Mouse (Mus musculus) left cerebral cortex, adult 8-10 months (tissue): ENCODE measurements around the gene 1700088E04Rik. TPM values are rescaled to one million over a fixed set of nuclear protein-coding genes. Genes with fewer than 3 reads are reported as not detected.

Experiments used
- DNase-seq, 2 experiments: peaks; one replicate each; pipeline ENCODE4 v3.0.0; 2022; ENCODE audit warnings: low spot score in 2 of 2
- total RNA-seq, 4 experiments: library from RNA; stranded (reverse); gene quantifications; 2 replicates each; pipeline ENCODE4 v1.2.4; 2022

1700088E04Rik gene
- total RNA-seq, 4 experiments from 2014 or later, result 10.1 to 14.4 (median 11.3) TPM

DNA sequence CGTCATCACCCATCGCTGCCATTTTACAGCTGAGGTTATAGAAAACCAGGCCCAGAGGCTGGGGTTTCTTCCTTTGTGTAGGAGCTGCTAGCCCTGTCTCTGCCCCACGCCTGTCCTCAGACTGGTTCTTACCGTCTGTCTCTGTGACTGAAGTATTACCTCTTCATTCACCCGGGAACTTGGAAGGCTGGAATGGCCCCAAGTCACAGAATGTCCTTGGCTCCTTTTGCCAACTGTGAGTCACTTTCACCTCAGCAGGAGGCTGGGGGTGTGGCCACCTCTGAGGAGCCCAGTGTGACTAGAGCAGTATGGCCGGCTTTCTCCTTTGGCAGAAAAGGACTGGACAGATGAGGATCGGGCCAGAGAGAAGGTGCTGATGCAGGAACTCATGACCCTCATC, 9.6 kb downstream of the 1700088E04Rik start:
- no peak for DNase-seq

DNA sequence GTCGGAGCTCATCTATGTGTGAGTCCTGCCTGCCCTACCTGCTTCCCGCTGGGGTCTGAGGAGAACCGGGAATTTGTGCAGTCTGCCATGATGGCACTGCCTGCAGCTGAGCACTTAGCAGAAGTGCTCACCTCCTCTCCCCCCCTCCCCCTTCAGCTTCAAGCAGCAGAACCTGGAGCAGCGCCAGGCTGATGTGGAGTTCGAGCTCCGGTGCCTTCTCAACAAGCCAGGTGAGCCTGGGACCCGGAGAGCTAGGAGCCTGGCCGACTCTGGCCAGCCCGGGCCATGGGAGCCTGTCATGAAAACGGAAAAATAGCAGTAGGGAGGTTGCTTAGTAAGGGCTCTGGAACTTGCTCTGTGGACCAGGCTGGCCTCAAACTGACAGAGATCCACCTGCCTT, 10.3 kb downstream of the 1700088E04Rik start:
- no peak for DNase-seq

DNA sequence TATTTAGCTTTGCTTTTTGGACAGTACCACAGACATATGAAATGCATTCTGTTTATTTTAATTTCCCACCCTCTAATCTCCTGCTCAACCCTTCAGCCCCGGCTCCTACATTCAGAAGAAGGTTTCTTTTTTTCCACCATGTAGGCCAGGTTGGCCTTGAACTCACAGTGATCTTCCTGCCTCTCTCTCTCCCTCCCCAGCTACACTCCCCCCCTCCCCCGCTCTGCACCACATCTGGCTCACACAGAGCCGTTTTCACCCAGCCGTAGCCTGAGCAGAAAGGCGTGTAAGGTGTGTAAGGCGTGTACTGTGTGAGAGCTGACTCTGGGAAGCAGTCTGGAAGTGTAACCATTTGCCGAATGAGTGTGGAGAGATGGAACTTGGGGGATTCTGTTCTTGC, 11.7 kb downstream of the 1700088E04Rik start:
- DNase-seq, result no peak

- DNase-seq, result no peak
These were observed 12.8 kb downstream of the 1700088E04Rik start for GRCm38 (mm10) chr15:79128208-79128607.

GRCm38 (mm10) chr15:79127101-79127500, 14.0 kb downstream of the 1700088E04Rik start:
- no peak for DNase-seq

DNA sequence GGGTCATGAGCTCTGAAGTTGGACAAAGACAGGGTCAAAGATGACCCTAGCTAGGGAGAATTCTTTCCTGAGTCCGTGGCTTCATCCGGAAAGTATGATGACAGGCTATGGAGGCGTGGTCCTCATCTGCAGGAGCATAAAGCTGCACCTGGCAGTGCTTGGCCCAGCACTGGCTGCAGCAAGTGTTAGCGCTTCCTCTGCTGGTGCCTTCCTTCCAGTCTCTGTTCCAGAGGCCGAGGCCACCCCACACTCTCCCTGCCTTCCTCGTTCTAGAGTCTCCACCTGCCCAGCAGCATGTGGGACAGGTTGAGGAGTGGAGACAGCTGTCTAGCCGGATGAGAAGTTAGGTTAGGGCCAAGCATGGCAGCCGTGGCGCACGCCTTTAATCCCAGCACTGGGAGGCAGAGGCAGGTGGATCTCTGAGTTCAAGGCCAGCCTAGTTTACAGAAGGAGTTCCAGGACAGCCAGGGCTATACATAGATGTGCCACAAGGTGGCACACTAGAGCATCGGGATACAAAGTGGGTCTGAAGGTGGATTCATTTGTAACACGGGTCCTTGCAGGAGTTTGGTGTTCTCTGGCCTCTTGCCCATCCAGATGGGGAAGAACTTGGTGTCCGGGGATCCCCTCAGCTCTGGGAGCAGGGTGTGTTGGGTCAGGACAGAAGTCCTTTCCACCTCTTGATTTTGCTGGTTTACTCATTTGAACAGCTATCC, 14.7 kb downstream of the 1700088E04Rik start:
- peak in 1 of 2 experiments; percentile 47 for DNase-seq

- DNase-seq, result no peak
These were observed 16.6 kb downstream of the 1700088E04Rik start for GRCm38 (mm10) chr15:79124331-79124875.

DNA sequence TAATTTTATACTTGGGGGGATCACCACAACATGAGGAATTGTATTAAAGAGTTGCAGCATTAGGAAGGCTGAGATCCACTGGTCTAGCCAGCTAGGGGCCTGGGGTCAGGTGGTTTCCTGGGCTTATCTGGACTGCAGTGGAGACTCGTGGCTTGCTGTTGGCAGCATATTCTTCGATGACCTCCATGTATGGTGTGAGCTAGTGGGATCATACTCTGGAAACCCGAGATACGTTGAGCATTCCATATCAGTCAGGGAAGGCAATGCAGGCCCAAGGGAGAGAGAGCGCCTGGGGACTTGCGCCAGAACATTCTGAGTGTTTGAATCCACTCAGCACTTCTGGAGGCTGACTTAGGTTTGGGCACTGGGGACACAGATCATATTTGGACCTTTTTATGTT, 17.3 kb downstream of the 1700088E04Rik start:
- no peak for DNase-seq

DNA sequence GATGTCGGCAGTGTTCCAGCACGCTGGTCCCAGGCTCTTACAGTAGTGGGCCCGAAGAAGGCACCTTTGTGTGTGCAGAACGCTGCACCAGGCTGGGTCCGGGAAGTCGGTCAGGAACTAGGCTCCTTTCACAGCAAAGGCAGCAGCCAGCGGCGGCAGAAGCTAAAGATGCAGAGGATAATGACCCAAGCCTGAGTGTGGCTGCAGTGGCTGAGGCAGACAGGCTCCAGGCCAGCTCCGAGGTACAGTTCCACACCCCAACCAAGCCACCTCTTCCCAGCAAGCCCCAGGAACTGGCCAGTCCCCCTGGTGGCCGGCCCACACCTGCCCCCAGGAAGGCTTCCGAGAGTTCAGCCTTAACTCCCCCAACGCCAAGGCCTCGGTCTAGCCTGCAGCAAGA, 18.5 kb downstream of the 1700088E04Rik start:
- DNase-seq, result no peak

DNA sequence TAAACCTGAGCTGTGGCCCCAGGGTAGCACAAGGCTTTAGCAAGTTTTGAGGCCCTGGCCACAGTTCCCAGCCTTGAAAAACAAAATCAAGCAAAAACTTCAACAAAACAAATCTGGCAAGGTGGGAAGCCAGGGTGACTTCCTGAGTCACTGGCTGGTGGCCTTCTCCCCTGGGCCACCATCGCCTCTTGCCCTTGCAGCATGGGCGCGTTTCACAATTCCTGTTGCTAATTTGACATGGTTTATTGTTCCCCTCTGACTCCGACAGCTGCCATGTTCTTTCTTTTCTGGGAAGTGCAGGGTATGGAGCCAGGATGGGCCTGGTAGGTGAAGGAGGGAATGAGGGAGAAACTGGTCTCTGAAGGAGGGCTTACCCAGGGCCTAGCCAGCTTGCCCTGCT, 18.9 kb downstream of the 1700088E04Rik start:
- DNase-seq, result no peak

DNA sequence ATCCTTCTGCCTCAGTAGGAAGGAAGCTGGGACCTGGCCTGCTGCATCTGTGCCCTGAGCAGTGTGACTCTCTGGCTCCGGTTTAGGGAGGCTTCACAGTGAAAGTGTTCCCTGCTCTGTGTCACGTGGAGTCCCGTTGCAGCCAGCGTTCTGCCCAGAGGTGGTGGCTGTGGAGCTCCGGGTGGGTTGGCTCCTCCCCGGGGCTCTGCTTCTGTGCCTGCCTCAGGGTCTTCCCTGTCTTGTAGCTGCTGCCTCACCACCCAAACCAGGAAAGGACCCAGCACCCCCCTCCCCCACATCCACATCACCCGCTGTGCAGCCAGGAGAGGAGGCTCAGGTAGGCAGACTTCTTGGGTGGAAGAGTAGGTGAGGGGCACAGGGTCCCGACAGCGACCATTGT, 21.6 kb downstream of the 1700088E04Rik start:
- DNase-seq, result no peak

DNA sequence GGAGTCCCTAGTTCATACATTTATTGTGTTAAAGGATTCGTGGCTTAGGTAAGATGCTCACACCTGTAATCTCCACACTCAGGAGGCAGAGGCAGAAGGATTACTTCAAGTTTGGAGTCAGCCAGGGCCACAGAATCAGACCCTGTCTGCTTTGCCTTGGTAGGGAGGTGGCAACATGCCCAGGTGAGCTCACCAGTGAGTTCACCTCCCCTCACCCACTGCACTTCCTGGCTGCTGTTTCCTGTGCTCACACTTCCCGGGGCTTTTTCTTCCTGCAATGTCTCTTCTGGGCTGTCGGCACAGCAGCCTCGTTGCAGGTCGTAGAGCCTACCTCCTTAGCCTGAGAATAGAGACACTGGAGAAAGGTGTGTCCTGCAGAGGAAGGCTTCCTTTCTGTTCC, 25.8 kb downstream of the 1700088E04Rik start:
- DNase-seq, result no peak

DNA sequence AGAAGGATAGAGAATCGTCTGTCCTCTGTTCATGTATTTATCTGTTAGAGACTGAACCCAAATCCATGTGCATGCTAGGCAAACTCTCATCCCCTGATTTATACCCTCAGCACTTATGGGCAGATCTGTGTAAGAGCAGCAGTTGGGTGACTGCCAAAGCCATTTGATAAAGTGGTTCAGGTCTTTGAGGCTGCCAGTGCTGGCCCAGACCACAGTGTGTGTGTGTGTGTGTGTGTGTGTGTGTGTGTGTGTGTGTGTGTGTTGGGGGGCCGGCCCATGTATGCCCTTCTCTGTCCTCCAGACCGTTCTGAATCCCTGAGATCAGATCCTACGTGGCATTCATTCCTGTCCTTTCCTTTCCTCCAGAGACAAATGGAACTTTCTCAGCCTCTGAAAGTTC, 29.3 kb downstream of the 1700088E04Rik start:
- no peak for DNase-seq

- DNase-seq, result no peak
These were observed 30.5 kb downstream of the 1700088E04Rik start for GRCm38 (mm10) chr15:79110528-79110927.

DNA sequence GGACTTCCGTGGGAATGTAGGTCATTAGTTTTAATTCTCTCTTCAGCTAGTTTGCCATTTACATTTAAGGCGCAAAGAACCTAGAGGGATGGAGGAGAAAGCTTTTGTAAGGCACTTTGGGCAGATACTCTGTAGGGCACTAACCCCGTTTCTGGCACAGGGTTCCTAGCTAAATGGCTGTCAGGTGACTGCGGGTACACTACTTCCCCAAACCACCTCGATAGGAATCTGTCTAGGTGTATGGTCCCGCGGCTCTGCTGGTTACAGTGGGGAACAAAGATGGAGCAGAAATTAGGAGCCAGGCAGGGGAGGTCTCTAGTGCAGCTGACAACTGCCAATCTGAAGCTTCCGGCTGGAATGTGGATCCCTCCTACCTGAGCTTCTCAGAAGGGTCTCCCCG, 31.0 kb downstream of the 1700088E04Rik start:
- DNase-seq, result no peak

DNA sequence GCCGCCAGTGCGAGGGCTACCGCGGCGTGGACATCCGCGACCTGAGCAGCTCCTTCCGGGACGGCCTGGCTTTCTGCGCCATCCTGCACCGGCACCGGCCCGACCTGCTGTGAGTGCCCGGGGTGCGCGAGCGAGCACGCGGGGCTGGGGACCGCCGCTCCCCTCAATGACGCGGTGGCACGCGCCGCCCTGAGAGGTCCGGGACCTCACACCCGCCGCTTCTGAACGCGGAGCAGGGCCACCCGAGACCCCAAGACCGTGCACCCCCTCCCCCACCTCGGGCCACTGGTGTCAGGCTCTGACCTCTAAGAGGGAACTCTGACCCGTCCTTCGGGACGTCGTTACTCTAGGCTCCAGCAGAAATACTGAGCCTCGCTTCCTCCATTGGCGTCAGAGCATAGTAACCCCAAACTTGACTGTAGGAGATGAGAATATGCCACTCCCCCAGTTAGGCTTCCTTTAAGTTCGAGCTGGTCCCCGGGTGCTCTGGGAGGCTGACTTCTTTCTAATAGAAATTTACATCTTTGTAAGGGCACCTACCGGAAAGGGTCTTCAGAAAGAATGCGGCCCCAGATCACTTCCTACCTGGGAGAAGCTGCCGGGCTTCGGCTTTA, 31.6 kb downstream of the 1700088E04Rik start:
- no peak for DNase-seq

DNA sequence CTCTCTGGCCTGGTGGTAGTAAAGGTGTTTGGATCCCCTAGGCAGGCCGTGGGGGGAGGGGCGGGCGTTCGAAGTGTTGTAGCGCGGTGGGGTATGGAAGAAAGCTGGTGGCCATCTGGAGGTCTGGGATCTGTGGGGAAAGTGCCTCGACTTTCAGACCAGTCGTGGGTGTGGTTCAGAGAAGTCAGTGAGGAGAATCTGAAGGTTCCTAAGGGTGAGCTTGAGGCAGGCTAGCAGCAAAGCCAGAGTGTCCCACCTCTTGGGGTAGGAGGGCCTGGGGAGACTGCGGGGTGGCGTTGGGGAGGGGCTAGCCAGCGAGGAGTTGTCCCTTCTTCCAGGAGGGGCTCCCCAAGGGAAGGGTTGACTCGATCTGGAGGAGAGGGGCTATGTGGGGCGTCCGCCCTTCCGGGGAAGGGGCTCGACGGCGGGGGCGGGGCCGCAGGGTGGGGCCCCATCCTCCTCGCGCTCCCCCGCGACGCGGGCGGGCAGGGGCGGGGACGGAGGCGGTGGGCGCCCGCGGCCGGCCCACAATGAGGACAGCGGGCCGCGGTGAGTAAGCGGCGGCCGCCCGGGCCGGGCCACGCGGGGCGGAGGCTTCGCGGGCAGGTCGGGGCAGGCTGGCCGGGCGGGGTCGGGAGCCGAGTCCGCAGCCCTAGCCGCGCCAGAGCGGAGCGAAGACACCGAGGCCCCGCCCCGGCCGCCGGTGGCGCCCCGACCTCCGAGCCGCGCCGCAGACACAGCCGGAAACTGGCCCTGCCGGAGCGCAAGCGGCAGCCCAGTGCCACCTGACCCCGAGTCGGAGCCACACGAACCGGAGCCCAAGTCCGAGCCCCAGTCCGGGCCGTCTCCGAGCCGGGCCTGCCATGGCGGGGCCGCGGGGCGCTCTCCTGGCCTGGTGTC, 32.4 kb downstream of the 1700088E04Rik start, which contains the start of gene Micall1:
Gene Micall1 (plus strand): TSS at position 478 of the 900 bp plus-strand sequence.
- DNase-seq, result peak in 1 of 2 experiments; percentile 28

DNA sequence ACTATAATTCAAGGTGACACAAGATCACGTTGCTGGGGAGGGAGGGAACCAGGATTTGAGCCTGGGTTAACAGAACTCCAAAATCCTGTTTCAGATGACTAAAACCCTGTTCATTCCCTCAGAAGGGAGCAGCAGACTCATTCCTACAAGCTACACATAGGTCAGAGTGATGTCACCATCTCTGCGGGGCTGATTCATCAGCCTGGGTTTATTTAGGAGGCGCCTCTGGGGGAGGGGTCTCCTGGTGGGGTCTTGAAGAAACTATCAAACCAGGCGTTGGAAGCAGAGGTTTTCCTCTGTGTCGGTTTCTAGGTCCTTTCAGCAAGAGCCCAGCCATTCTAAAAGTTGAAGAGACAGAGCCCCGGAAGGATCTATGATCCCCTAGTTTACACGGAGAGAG, 33.1 kb downstream of the 1700088E04Rik start:
- no peak for DNase-seq

- no peak for DNase-seq
These were observed 35.2 kb downstream of the 1700088E04Rik start for GRCm38 (mm10) chr15:79105804-79106203.

GRCm38 (mm10) chr15:79103264-79103663, 37.8 kb downstream of the 1700088E04Rik start:
- DNase-seq, result no peak

DNA sequence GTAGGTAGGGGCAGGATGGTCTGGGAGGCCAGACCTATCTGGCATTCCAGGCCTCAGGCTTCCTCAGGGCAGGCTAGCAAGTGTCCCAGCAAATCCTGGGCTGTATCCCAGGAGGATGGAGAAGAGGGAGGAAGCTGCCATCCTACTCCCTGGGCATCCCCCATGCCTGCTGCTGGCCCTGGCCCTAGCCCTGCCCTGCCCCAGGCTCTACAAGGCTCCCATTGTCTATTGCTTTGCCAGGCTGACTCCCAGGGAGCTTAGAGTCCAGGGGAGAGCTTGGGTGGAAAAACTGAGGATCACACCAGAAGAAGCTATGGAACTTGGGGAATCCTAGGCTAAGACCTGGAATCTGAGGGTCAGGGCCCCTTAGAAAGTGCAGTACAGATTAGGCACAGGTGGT, 39.5 kb downstream of the 1700088E04Rik start:
- no peak for DNase-seq

GRCm38 (mm10) chr15:79100391-79100790, 40.7 kb downstream of the 1700088E04Rik start:
- DNase-seq, result no peak
